Mouse (Mus musculus) inflammation-experienced regulatory T-cells (primary cell): Measurements from ENCODE around the gene Pimreg. TPM values are rescaled to one million over a fixed set of nuclear protein-coding genes. Genes with fewer than 3 reads are reported as not detected.

ENCODE experiments used
- polyA plus RNA-seq, 2 experiments: library from polyadenylated mRNA; unstranded; fragments of 100-300 nt; shearing (Covaris generic); gene quantifications; one replicate each; pipeline ENCODE4 v1.2.1; 2017

The Pimreg gene
- polyA plus RNA-seq, result 1 to 10 TPM in 1 of 2 experiments, under 1 TPM in 1; 0.37 to 1.6 TPM

DNA sequence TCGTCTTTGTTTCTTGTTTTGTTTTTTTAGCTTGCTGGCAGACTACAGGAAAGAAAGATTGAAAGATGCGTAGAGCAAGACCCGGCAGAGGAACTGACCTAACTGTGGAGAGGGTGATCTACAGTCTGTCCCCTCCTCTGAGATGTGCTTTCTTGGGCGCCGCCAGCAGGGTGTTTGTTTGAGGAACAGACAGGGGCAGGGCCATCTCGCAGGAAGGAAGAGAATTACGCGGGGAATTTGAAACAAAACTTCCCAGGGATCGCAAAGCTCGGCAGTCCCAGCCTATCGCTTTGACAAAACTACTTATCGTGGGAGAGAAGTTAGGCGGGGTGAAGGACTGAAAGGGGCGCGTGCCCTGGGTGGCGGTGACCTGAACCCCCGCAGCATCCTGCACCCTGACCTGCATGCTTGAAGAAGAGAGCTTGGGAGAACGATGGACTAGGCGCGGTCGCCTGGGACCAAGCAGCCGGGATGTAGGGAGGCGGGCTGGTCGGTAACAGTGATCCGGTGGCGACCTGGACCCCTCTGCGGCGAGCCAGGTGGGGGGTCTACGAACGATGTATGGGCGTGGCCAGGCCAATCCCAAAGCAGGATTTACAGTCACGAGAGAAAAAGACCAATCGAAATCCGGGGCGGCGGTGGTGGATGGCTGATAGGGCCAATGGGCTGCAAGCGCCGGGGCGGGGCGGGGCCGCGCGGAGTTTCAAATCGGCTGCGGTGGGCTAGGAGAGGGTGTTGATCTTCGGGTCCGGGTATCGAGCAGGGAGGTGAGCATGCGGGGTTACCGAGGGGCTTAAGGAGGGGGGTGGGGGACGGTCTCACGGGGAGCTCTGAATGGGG lies at the start of gene Pimreg:
Gene Pimreg, plus strand, starts transcription at position 265 of the 840 bp plus-strand sequence.

DNA sequence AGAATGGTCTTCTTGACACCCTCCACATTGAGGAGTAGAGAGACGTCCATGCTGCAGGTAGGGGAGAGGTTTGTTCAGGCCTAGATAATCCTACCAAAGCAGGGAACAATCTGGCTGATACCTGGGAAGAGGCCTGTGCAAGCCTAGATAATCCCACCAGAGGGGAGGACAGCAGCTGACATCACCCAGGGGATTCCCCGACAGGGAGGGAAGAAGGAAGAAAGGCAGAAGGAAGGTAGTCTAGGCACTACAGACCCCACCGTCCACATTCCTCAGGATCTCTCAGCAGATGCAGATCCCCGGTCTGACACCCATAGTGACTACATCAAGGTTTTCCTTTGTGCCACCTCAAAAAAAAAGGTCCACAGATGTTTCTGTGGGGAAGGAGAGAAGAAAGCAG lies 4.4 kb upstream of the Pimreg start, which contains the start of gene Aipl1:
Gene Aipl1, minus strand, starts transcription at position 101 of the 400 bp plus-strand sequence.

Other genes starting within 250 kb of the Pimreg start
- under 1 TPM; 0.45 to 0.48 TPM for gene Aipl1, start 4.5 kb upstream of the Pimreg start, polyA plus RNA-seq
- 1 to 10 TPM in 1 of 2 experiments, under 1 TPM in 1; 0.71 to 2.9 TPM for gene Pitpnm3, start 93.7 kb downstream of the Pimreg start, polyA plus RNA-seq
- under 1 TPM; 0.47 to 0.51 TPM for gene Gm43951, start 164.8 kb downstream of the Pimreg start, polyA plus RNA-seq
- 10 to 100 TPM; 16.5 to 21.4 TPM for gene 4933427D14Rik, start 165.4 kb downstream of the Pimreg start, polyA plus RNA-seq
- gene Txndc17, start 165.5 kb downstream of the Pimreg start, polyA plus RNA-seq, result 100 to 1,000 TPM in 1 of 2 experiments, 10 to 100 TPM in 1; 84.0 to 101 TPM
- gene Med31, start 173.6 kb downstream of the Pimreg start, polyA plus RNA-seq, result 10 to 100 TPM; 18.3 to 20.7 TPM
- gene Slc13a5, start 225.2 kb downstream of the Pimreg start, polyA plus RNA-seq, result under 1 TPM; 0.08 to 0.10 TPM